8 mouse cellular contexts compared by ENCODE assay signal in the genomic region with DNA sequence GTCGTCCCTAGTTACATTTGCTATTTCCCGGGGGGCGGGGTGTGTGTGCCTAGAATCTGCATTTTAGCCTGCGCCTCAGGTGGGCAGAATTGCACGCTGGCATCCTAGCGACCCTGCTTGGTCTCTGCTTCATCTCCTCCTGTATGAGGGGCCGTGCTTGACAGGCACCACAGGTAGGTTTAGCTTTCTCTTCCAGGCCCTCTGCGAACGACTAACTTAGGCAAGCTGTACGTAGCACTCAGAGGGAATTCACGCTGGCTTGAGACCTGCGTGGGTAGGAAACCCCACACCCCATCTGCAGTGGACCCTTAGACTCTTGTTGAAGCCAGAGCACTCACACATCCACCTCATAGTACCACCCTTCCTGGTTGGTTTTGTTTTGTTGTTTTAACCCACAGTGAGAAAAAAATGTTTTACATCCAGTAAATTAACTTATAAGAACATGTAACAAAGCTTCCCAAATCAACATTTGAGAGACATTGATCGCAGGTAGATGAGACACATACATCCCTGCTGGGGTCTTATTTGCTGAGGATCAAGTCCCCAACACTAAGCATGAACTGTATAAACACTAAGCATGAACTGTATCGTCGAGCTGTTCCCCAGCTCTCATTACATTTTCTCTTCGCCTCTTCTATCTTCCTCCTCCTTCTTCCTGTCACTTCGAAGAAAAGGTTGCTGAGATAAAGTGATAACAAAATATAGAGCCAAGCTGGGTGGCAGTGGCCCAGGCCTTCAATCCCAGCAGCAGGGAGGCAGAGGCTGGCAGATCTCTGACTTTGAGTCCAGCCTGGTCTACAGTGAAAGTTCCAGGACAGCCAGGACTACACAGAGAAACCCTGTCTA. TPM values are rescaled to one million over a fixed set of nuclear protein-coding genes. Genes with fewer than 3 reads are reported as not detected.
DNase-seq lines count a peak whose midpoint lies in the region; ATAC-seq lines count a peak whose summit lies in the region.

No protein-coding gene starts in this region.

- H3K9ac ChIP-seq in forebrain, embryonic 13.5 days = peak overlapping the region; percentile 74
- peak overlapping the region; percentile 82 for H3K9ac ChIP-seq in liver, embryonic 15.5 days

- 34% methylated on average over 17 of the region's 17 CpGs for WGBS in forebrain, embryonic 13.5 days
- 18% methylated on average over 17 of the region's 17 CpGs for WGBS in liver, embryonic 15.5 days (ENCODE audit: insufficient replicate concordance)

- peak overlapping the region; percentile 82 for H3K27ac ChIP-seq in forebrain, embryonic 13.5 days
- peak overlapping the region; percentile 96 for H3K27ac ChIP-seq in liver, embryonic 15.5 days (replicated peaks)

- no peak; the same call in none of the 2 replicates for ATAC-seq in erythroblast, adult 5-6 weeks (replicated peaks; ENCODE audit: low FRiP score, poor library complexity, severe bottlenecking)
- ATAC-seq in forebrain, embryonic 13.5 days = no peak; the same call in 1 of the 2 replicates
- ATAC-seq in liver, embryonic 15.5 days (ENCODE audit: insufficient read depth) = no peak
- no peak for ATAC-seq in activated CD4-positive, CD25-positive, alpha-beta regulatory T cell, adult 4 months

- H3K4me2 ChIP-seq in forebrain, embryonic 13.5 days = peak overlapping the region; percentile 82
- H3K4me2 ChIP-seq in liver, embryonic 15.5 days = peak overlapping the region; percentile 91

- peak; percentile 35 for DNase-seq in 416B (ENCODE audit: low read depth)
- DNase-seq in urinary bladder, adult 18-20 months (ENCODE audit: low spot score in 2 of 2) = no peak
- no peak for DNase-seq in yolk sac, embryonic 10.5 days (ENCODE audit: low spot score)

- H3K27me3 ChIP-seq in erythroblast, embryonic 14.5 days (ENCODE audit: control insufficient read depth) = peaks cover 7% of the 10 kb centered on the region
- peaks cover 6% of the 10 kb centered on the region for H3K27me3 ChIP-seq in forebrain, embryonic 13.5 days
- H3K27me3 ChIP-seq in liver, embryonic 15.5 days = peaks cover 2% of the 10 kb centered on the region; the same call in 1 of the 2 replicates

- peaks cover 65% of the 10 kb centered on the region for H3K4me1 ChIP-seq in erythroblast, embryonic 14.5 days (ENCODE audit: control insufficient read depth)
- H3K4me1 ChIP-seq in forebrain, embryonic 13.5 days = peaks cover 23% of the 10 kb centered on the region
- peaks cover 56% of the 10 kb centered on the region for H3K4me1 ChIP-seq in liver, embryonic 15.5 days (replicated peaks)

- peaks cover 23% of the 10 kb centered on the region for H3K36me3 ChIP-seq in erythroblast, embryonic 14.5 days (ENCODE audit: control insufficient read depth)
- H3K36me3 ChIP-seq in forebrain, embryonic 13.5 days (ENCODE audit: poor library complexity, severe bottlenecking) = no peaks in the 10 kb centered on the region
- no peaks in the 10 kb centered on the region; the same call in 1 of the 2 replicates for H3K36me3 ChIP-seq in liver, embryonic 15.5 days (replicated peaks)

- no peaks in the 10 kb centered on the region for H3K9me3 ChIP-seq in erythroblast, embryonic 14.5 days (ENCODE audit: control insufficient read depth, low read length)
- no peaks in the 10 kb centered on the region for H3K9me3 ChIP-seq in forebrain, embryonic 13.5 days (replicated peaks)
- H3K9me3 ChIP-seq in liver, embryonic 15.5 days (replicated peaks) = no peaks in the 10 kb centered on the region

- H3K4me3 ChIP-seq in erythroblast, embryonic 14.5 days (replicated peaks) = peak overlapping the region; percentile 88
- peak overlapping the region; percentile 52 for H3K4me3 ChIP-seq in forebrain, embryonic 13.5 days
- peak overlapping the region; percentile 85 for H3K4me3 ChIP-seq in liver, embryonic 15.5 days (replicated peaks)

RNA-seq across cellular contexts. Expression of a gene that starts 4.1 kb away (rescaled TPM):
- polyA plus RNA-seq in erythroblast, embryonic 14.5 days (2012) = 16.7 and 23.0 TPM in 2 replicates
- total RNA-seq in erythroblast, adult 5-6 weeks (2015; ENCODE audit: low replicate concordance) = 16.1 and 17.1 TPM in 2 replicates
- total RNA-seq in erythroblast, adult 5-6 weeks (2017; ENCODE audit: low replicate concordance) = 4.4 and 6.1 TPM in 2 replicates
- polyA plus RNA-seq in forebrain, embryonic 13.5 days (2015; fragmentation: Nextera tagmentation; extraction: Ambion mirVana) = 18.3 and 18.8 TPM in 2 replicates
- polyA plus RNA-seq in liver, embryonic 15.5 days (2015; fragmentation: Nextera tagmentation; extraction: Ambion mirVana) = 17.6 and 18.0 TPM in 2 replicates
- 10 to 100 TPM; 22.5 to 26.6 TPM for polyA plus RNA-seq in activated CD4-positive, CD25-positive, alpha-beta regulatory T cell, adult 4 months (2017; shearing (Covaris generic))

RNA-seq across cellular contexts. Expression of a gene that starts 34.6 kb away (rescaled TPM):
- polyA plus RNA-seq in erythroblast, embryonic 14.5 days (2012) = not detected in 2 replicates
- not detected in 2 replicates for total RNA-seq in erythroblast, adult 5-6 weeks (2015; ENCODE audit: low replicate concordance)
- not detected in 2 replicates for total RNA-seq in erythroblast, adult 5-6 weeks (2017; ENCODE audit: low replicate concordance)
- polyA plus RNA-seq in forebrain, embryonic 13.5 days (2015; fragmentation: Nextera tagmentation; extraction: Ambion mirVana) = 0.15 and 0.21 TPM in 2 replicates
- polyA plus RNA-seq in liver, embryonic 15.5 days (2015; fragmentation: Nextera tagmentation; extraction: Ambion mirVana) = 0.03 and 0.05 TPM in 2 replicates
- not detected for polyA plus RNA-seq in activated CD4-positive, CD25-positive, alpha-beta regulatory T cell, adult 4 months (2017; shearing (Covaris generic))

RNA-seq across cellular contexts. Expression of a gene that starts 34.8 kb away (rescaled TPM):
- 42.1 and 83.7 TPM in 2 replicates for polyA plus RNA-seq in erythroblast, embryonic 14.5 days (2012)
- total RNA-seq in erythroblast, adult 5-6 weeks (2015; ENCODE audit: low replicate concordance) = 231 and 288 TPM in 2 replicates
- total RNA-seq in erythroblast, adult 5-6 weeks (2017; ENCODE audit: low replicate concordance) = 381 and 405 TPM in 2 replicates
- polyA plus RNA-seq in forebrain, embryonic 13.5 days (2015; fragmentation: Nextera tagmentation; extraction: Ambion mirVana) = 13.9 and 20.0 TPM in 2 replicates
- polyA plus RNA-seq in liver, embryonic 15.5 days (2015; fragmentation: Nextera tagmentation; extraction: Ambion mirVana) = 719 and 785 TPM in 2 replicates
- 10 to 100 TPM; 25.6 to 33.4 TPM for polyA plus RNA-seq in activated CD4-positive, CD25-positive, alpha-beta regulatory T cell, adult 4 months (2017; shearing (Covaris generic))

RNA-seq across cellular contexts. Expression of a gene that starts 50.7 kb away (rescaled TPM):
- polyA plus RNA-seq in erythroblast, embryonic 14.5 days (2012) = 0.95 and 3.0 TPM in 2 replicates
- total RNA-seq in erythroblast, adult 5-6 weeks (2015; ENCODE audit: low replicate concordance) = not detected in 2 replicates
- total RNA-seq in erythroblast, adult 5-6 weeks (2017; ENCODE audit: low replicate concordance) = 0.94 and 1.3 TPM in 2 replicates
- polyA plus RNA-seq in forebrain, embryonic 13.5 days (2015; fragmentation: Nextera tagmentation; extraction: Ambion mirVana) = 0.08 and 0.25 TPM in 2 replicates
- 5.9 and 6.1 TPM in 2 replicates for polyA plus RNA-seq in liver, embryonic 15.5 days (2015; fragmentation: Nextera tagmentation; extraction: Ambion mirVana)
- under 1 TPM in 1 of 2 experiments, not detected in 1; 0.15 TPM for polyA plus RNA-seq in activated CD4-positive, CD25-positive, alpha-beta regulatory T cell, adult 4 months (2017; shearing (Covaris generic))

RNA-seq across cellular contexts. Expression of a gene that starts 51.1 kb away (rescaled TPM):
- 0.27 and 0.41 TPM in 2 replicates for polyA plus RNA-seq in erythroblast, embryonic 14.5 days (2012)
- 0.84 TPM in 1 of 2 replicates, not detected in the other for total RNA-seq in erythroblast, adult 5-6 weeks (2015; ENCODE audit: low replicate concordance)
- total RNA-seq in erythroblast, adult 5-6 weeks (2017; ENCODE audit: low replicate concordance) = 2.0 and 3.1 TPM in 2 replicates
- polyA plus RNA-seq in forebrain, embryonic 13.5 days (2015; fragmentation: Nextera tagmentation; extraction: Ambion mirVana) = 22.8 and 23.0 TPM in 2 replicates
- 11.8 and 13.2 TPM in 2 replicates for polyA plus RNA-seq in liver, embryonic 15.5 days (2015; fragmentation: Nextera tagmentation; extraction: Ambion mirVana)
- 10 to 100 TPM in 1 of 2 experiments, 1 to 10 TPM in 1; 5.4 to 10.6 TPM for polyA plus RNA-seq in activated CD4-positive, CD25-positive, alpha-beta regulatory T cell, adult 4 months (2017; shearing (Covaris generic))
